Mouse (Mus musculus) B cell, adult 2 months (primary cell): ENCODE measurements around the gene C730034F03Rik.

Experiments used
- DNase-seq, 2 experiments: peaks; one replicate each; pipeline ENCODE4 v3.0.0; 2022

Gene C730034F03Rik

GRCm38 (mm10) chr15:89429352-89430221 lies at the start of gene C730034F03Rik, which contains the start of the genes Gm44502 and Chkb:
Gene C730034F03Rik, plus strand, starts transcription at chr15:89429589.
Gene Gm44502, minus strand, starts transcription at chr15:89429696.
Gene Chkb, minus strand, starts transcription at chr15:89429908.
- peak; percentile 91 for DNase-seq

- DNase-seq: no peak
Measured at GRCm38 (mm10) chr15:89384617-89385016, 44.8 kb upstream of the C730034F03Rik start, which contains the start of gene Klhdc7b. Gene Klhdc7b, plus strand, starts transcription at chr15:89384917.

- no peak for DNase-seq
Measured at GRCm38 (mm10) chr15:89387127-89387526, 42.3 kb upstream of the C730034F03Rik start.

GRCm38 (mm10) chr15:89390081-89390480 lies 39.3 kb upstream of the C730034F03Rik start:
- no peak for DNase-seq

GRCm38 (mm10) chr15:89396883-89397282 lies 32.5 kb upstream of the C730034F03Rik start:
- DNase-seq: no peak

GRCm38 (mm10) chr15:89398146-89398545 lies 31.2 kb upstream of the C730034F03Rik start:
- no peak for DNase-seq

- no peak for DNase-seq
Measured at GRCm38 (mm10) chr15:89399716-89400115, 29.7 kb upstream of the C730034F03Rik start.

GRCm38 (mm10) chr15:89402471-89402870 lies 26.9 kb upstream of the C730034F03Rik start:
- no peak for DNase-seq

GRCm38 (mm10) chr15:89404831-89405623 lies 24.4 kb upstream of the C730034F03Rik start:
- no peak for DNase-seq

GRCm38 (mm10) chr15:89406691-89407090 lies 22.7 kb upstream of the C730034F03Rik start:
- DNase-seq: no peak

- DNase-seq: no peak
Measured at GRCm38 (mm10) chr15:89410118-89410517, 19.3 kb upstream of the C730034F03Rik start, which contains the start of gene Syce3. Gene Syce3, minus strand, starts transcription at chr15:89410503.

GRCm38 (mm10) chr15:89415282-89415681 lies 14.1 kb upstream of the C730034F03Rik start:
- no peak for DNase-seq

GRCm38 (mm10) chr15:89421938-89422337 lies 7.5 kb upstream of the C730034F03Rik start:
- DNase-seq: no peak

- no peak for DNase-seq
Measured at GRCm38 (mm10) chr15:89424621-89425020, 4.8 kb upstream of the C730034F03Rik start.

GRCm38 (mm10) chr15:89425711-89426121 lies 3.7 kb upstream of the C730034F03Rik start, which contains the start of gene Cpt1b:
Gene Cpt1b, minus strand, starts transcription at chr15:89425863.
- no peak for DNase-seq

- DNase-seq: no peak
Measured at GRCm38 (mm10) chr15:89426716-89427115, 2.7 kb upstream of the C730034F03Rik start.

- DNase-seq: no peak
Measured at GRCm38 (mm10) chr15:89428136-89428790, 1.1 kb upstream of the C730034F03Rik start.

- no peak for DNase-seq
Measured at GRCm38 (mm10) chr15:89428821-89429351, 503 bp upstream of the C730034F03Rik start.

- DNase-seq: peak; percentile 49 to 56
Measured at GRCm38 (mm10) chr15:89430341-89430740, 952 bp downstream of the C730034F03Rik start.

- peak; percentile 49 to 56 for DNase-seq
Measured at GRCm38 (mm10) chr15:89430771-89431170, 1.4 kb downstream of the C730034F03Rik start.

- DNase-seq: no peak
Measured at GRCm38 (mm10) chr15:89431271-89431670, 1.9 kb downstream of the C730034F03Rik start.

- no peak for DNase-seq
Measured at GRCm38 (mm10) chr15:89431806-89432205, 2.4 kb downstream of the C730034F03Rik start.
